Mouse (Mus musculus) adrenal gland, adult 2 months (tissue): ENCODE results near the gene Pqlc3. TPM values are rescaled to one million over a fixed set of nuclear protein-coding genes. Genes with fewer than 3 reads are reported as not detected.
"Not testable (repeated sequence)": the region's sequence is repeated elsewhere in the genome, so short reads cannot be mapped to it uniquely, and the experiment has no call there.

Experiments used
- DNase-seq: peaks from one replicate; pipeline ENCODE4 v3.0.0; 2021
- long read RNA-seq: library from polyadenylated mRNA; stranded (forward); transcript quantifications from one replicate; pipeline ENCODE4 v2.0.0, GENCODE M21; 2021
- polyA plus RNA-seq: library from polyadenylated mRNA; depleted of rRNA; stranded (reverse); fragments of >200 nt; gene quantifications from 2 replicates; pipeline ENCODE4 v1.2.3, GENCODE M21; 2012; rRNA removed
- total RNA-seq, 2 experiments: library from RNA; stranded (reverse); gene quantifications; 2 replicates each; pipeline ENCODE4 v1.2.3; 2021

The Pqlc3 gene
- total RNA-seq (10 to 100 TPM in 1 of 2 experiments, 1 to 10 TPM in 1; 9.4 to 15.0 TPM), polyA plus RNA-seq (63.1 and 84.9 TPM in 2 replicates)
- long read RNA-seq, transcript Pqlc3-201 (7 exons, 1,928 nt), result major isoform, 5 of 6 reads
- long read RNA-seq, partial matches to known transcripts, result 1 of 6 reads
- long read RNA-seq, other reads (novel, unspliced or antisense), result 0 of 6 reads

- DNase-seq, result peak; percentile 96
These were observed at the start of gene Pqlc3 for GRCm38 (mm10) chr12:16999739-17000497. Gene Pqlc3 (minus strand): TSS chr12:17000408.

GRCm38 (mm10) chr12:17049796-17050195 is 49.6 kb upstream of the Pqlc3 start:
- no peak for DNase-seq

GRCm38 (mm10) chr12:17048979-17049612 is 48.9 kb upstream of the Pqlc3 start:
- no peak for DNase-seq

- no peak for DNase-seq
These were observed 43.1 kb upstream of the Pqlc3 start for GRCm38 (mm10) chr12:17043311-17043710.

- no peak for DNase-seq
These were observed 40.4 kb upstream of the Pqlc3 start for GRCm38 (mm10) chr12:17040567-17040966.

- no peak for DNase-seq
These were observed 39.2 kb upstream of the Pqlc3 start for GRCm38 (mm10) chr12:17039415-17039814.

GRCm38 (mm10) chr12:17038246-17038645 is 38.0 kb upstream of the Pqlc3 start:
- no peak for DNase-seq

- DNase-seq, result peak; percentile 11
These were observed 36.9 kb upstream of the Pqlc3 start for GRCm38 (mm10) chr12:17037053-17037610.

- no peak for DNase-seq
These were observed 36.3 kb upstream of the Pqlc3 start for GRCm38 (mm10) chr12:17036532-17036931.

GRCm38 (mm10) chr12:17035128-17035527 is 34.9 kb upstream of the Pqlc3 start:
- no peak for DNase-seq

- DNase-seq, result no peak
These were observed 34.5 kb upstream of the Pqlc3 start for GRCm38 (mm10) chr12:17034671-17035070.

GRCm38 (mm10) chr12:17033464-17033841 is 33.2 kb upstream of the Pqlc3 start:
- no peak for DNase-seq

GRCm38 (mm10) chr12:17032694-17033463 is 32.7 kb upstream of the Pqlc3 start:
- peak; percentile 47 for DNase-seq

GRCm38 (mm10) chr12:17024554-17025110 is 24.4 kb upstream of the Pqlc3 start:
- DNase-seq, result no peak

GRCm38 (mm10) chr12:17022145-17022544 is 21.9 kb upstream of the Pqlc3 start:
- no peak for DNase-seq

GRCm38 (mm10) chr12:17021125-17021524 is 20.9 kb upstream of the Pqlc3 start:
- not testable (repeated sequence) for DNase-seq

GRCm38 (mm10) chr12:17018468-17018867 is 18.3 kb upstream of the Pqlc3 start:
- DNase-seq, result peak; percentile 47

- DNase-seq, result no peak
These were observed 15.5 kb upstream of the Pqlc3 start for GRCm38 (mm10) chr12:17015711-17016110.

GRCm38 (mm10) chr12:17012067-17012899 is 12.1 kb upstream of the Pqlc3 start:
- no peak for DNase-seq

GRCm38 (mm10) chr12:17011100-17011870 is 11.1 kb upstream of the Pqlc3 start, which contains the start of gene 2410004P03Rik:
Gene 2410004P03Rik (minus strand): TSS chr12:17011727.
- DNase-seq, result peak; percentile 82
